Mouse (Mus musculus) midbrain, embryonic 12.5 days (tissue): Measurements from ENCODE around the gene Actn1. TPM values are rescaled to one million over a fixed set of nuclear protein-coding genes. Genes with fewer than 3 reads are reported as not detected.

ENCODE experiments used
- polyA plus RNA-seq: library from polyadenylated mRNA; unstranded; fragments of >200 nt; fragmentation: Nextera tagmentation; extraction: Ambion mirVana; gene quantifications from 2 replicates; pipeline ENCODE4 v1.2.1, GENCODE M21; 2016

Actn1 gene
- polyA plus RNA-seq, 1 experiment from 2014 or later = 18.9 TPM

Other genes with a start within 250 kb of the Actn1 start
- gene Zfp36l1, start 147.4 kb downstream of the Actn1 start, polyA plus RNA-seq = 91.2 and 98.0 TPM in 2 replicates
- 26.1 and 27.5 TPM in 2 replicates for gene Dcaf5, start 176.2 kb upstream of the Actn1 start, polyA plus RNA-seq
- 53.7 TPM in 2 replicates for gene Exd2, start 202.7 kb upstream of the Actn1 start, polyA plus RNA-seq